Mouse (Mus musculus) intestine, postnatal 0 days (tissue): ENCODE measurements around the gene Cldn7. TPM values are rescaled to one million over a fixed set of nuclear protein-coding genes. Genes with fewer than 3 reads are reported as not detected.
A peak's percentile ranks its signal among the peaks of the same experiment; 100 is the strongest.

Experiments
- ATAC-seq: fragments of 200-750 bp; cut with Nextera tagmentation; 2 replicates; pipeline ENCODE4 v1.8.0; 2017; ENCODE audit warnings: mild to moderate bottlenecking, moderate TSS enrichment, moderate library complexity
- H3K27ac ChIP-seq: fragments of 300-500 bp; sonication (generic); 2 replicates; pipeline ENCODE4 v1.5.1; 2014; ENCODE audit warnings: mild to moderate bottlenecking, low read depth, low read length, moderate library complexity
- H3K27me3 ChIP-seq: fragments of 300-500 bp; sonication (generic); replicated peaks from 2 replicates; pipeline ENCODE4 v1.6.1; 2014; ENCODE audit warnings: low read length, mixed read lengths; ENCODE audit not compliant: control insufficient read depth, insufficient read depth
- H3K36me3 ChIP-seq: fragments of 300-500 bp; sonication (generic); 2 replicates; pipeline ENCODE4 v1.6.1; 2014; ENCODE audit warnings: mild to moderate bottlenecking, moderate library complexity; ENCODE audit not compliant: control insufficient read depth, insufficient read depth
- H3K4me1 ChIP-seq: fragments of 300-500 bp; sonication (generic); replicated peaks from 2 replicates; pipeline ENCODE4 v1.6.1; 2014; ENCODE audit warnings: antibody characterized with exemption, low read length, mixed read lengths; ENCODE audit not compliant: control insufficient read depth, insufficient read depth
- H3K4me2 ChIP-seq: fragments of 300-500 bp; sonication (generic); replicated peaks from 2 replicates; pipeline ENCODE4 v1.6.1; 2014; ENCODE audit warnings: low read depth, mild to moderate bottlenecking, moderate library complexity
- H3K4me3 ChIP-seq: fragments of 300-500 bp; sonication (generic); 2 replicates; pipeline ENCODE4 v1.5.1; 2014; ENCODE audit warnings: low read depth, low read length
- H3K9ac ChIP-seq: fragments of 300-500 bp; sonication (generic); 2 replicates; pipeline ENCODE4 v1.6.1; 2014; ENCODE audit warnings: mild to moderate bottlenecking, low read depth, low read length
- H3K9me3 ChIP-seq: fragments of 300-500 bp; sonication (generic); 2 replicates; pipeline ENCODE4 v1.6.1; 2016; ENCODE audit warnings: mixed run types; ENCODE audit not compliant: control insufficient read depth
- CTCF ChIP-seq: sonication (generic); IDR thresholded peaks from 2 replicates; pipeline ENCODE4 v1.5.1; 2016; ENCODE audit warnings: low read depth, mild to moderate bottlenecking, control low read depth, antibody characterized with exemption, moderate library complexity
- WGBS: fragments of 180-500 bp; shearing (Covaris S2); extraction: QIAGEN DNeasy Blood & Tissue Kit; methylation state at CpG from one replicate; pipeline ENCODE4 v1.1.7; 2014; 5-methylcytosine and 5-hydroxymethylcytosine counted together
- polyA plus RNA-seq: library from polyadenylated mRNA; unstranded; fragments of >200 nt; fragmentation: Nextera tagmentation; extraction: Ambion mirVana; gene quantifications from 2 replicates; pipeline ENCODE4 v1.2.1, GENCODE M21; 2015

Gene Cldn7
- polyA plus RNA-seq, 1 experiment from 2014 or later: 1,341 TPM

DNA sequence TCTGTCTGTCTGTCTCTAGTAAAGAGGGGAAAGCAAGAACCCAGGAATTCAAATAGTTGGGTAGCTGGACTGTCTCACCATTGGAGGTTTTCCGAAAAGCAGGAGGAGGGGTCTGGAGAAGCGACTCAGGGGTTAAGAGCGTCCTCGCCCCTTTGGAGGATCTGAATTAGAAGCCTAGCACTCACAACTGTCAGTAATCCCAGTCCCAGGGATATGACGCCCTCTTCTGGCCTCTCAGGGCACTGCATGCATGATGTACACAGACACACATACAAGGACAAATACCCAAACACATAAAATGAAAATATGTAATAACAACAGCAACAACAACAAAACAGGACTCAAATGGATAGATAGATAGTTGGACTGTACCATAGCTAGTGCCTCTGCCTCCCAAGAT is 4.0 kb upstream of the Cldn7 start:
- H3K27ac ChIP-seq: peak overlapping the region; percentile 92
- no peak overlapping the region for H3K4me3 ChIP-seq
- no peaks in the 10 kb centered on the region for H3K9me3 ChIP-seq
- H3K36me3 ChIP-seq: no peaks in the 10 kb centered on the region
- TF ChIP-seq CTCF: peak; percentile 72
- 46% methylated on average over 5 of the region's 5 CpGs for WGBS
- no peak for ATAC-seq
- H3K4me2 ChIP-seq: peak overlapping the region; percentile 49
- H3K9ac ChIP-seq: no peak overlapping the region
- H3K4me1 ChIP-seq: no peaks in the 10 kb centered on the region
- H3K27me3 ChIP-seq: 0 out of 2 replicates have a peak, but pooled peaks cover 4% of the 10 kb centered on the region

DNA sequence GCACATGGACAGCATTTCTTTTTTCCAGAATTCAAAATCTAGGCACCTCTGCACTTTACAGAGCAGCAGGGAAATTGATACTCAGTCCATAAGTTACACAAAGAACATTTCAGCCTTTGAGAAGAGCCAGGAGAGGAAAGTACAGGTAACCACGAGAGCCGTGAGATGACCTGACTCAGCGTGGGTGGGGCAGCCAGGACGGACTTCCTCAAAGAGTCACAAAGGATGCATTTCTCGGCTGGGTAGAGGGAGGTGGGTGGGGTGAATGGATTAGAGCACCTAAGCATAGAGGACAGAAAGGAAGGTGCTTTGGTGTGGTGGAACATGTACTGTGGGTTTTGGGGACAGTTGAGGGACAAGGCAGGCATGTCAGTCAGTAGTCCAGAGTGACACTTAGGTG is 2.7 kb upstream of the Cldn7 start:
- Histone ChIP-seq H3K9ac (no peak overlapping the region), H3K36me3 (no peaks in the 10 kb centered on the region), H3K4me3 (0 out of 2 replicates have a peak overlapping the region, but pooled peaks have one; percentile 7), H3K4me2 (peak overlapping the region; percentile 38), H3K27me3 (0 out of 2 replicates have a peak, but pooled peaks cover 4% of the 10 kb centered on the region), H3K9me3 (no peaks in the 10 kb centered on the region), H3K4me1 (no peaks in the 10 kb centered on the region), H3K27ac (peak overlapping the region; percentile 92)
- TF ChIP-seq CTCF: no peak
- ATAC-seq: peak; percentile 47
- 16% methylated on average over 5 of the region's 5 CpGs for WGBS

DNA sequence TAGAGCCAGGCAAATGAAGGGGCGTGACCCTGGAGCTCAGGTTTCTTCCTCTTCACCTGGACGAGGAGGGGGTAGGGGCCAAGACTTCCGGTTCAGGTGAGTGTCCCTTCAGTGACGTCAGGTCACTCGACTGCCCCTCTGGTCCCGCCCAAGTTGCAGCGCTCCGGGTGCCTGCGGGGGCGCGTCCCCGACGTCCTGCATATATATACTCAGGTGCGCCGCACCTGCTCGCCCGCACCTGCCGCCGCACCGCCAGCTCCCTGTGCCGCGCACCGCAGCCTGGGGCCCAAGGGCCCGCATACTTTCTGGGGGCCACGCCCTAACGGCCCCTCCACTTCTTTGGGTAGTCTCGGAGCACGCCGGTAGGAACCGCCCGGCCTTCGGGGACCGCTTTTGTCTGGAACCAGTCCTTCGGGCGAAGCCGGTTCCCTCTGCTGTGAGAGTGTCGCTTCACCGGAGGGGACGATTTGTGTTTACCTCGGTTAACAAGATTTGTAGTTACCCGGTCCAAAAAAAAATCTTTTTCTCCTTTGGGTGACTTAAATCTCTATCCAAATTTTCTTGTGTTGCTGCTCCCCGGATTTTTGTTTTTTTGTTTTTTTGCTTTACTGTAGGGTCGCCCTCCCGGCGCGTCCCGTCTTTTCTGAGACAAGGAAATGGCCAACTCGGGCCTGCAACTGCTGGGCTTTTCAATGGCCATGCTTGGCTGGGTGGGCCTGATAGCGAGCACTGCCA is 859 bp downstream of the Cldn7 start:
- peak; percentile 71 for ATAC-seq
- TF ChIP-seq CTCF: peak; percentile 34; the same call in 1 of the 2 replicates
- Histone ChIP-seq H3K36me3 (peaks cover 8% of the 10 kb centered on the region), H3K27ac (peak overlapping the region; percentile 96), H3K27me3 (0 out of 2 replicates have a peak, but pooled peaks cover 4% of the 10 kb centered on the region), H3K4me1 (no peaks in the 10 kb centered on the region), H3K4me3 (peak overlapping the region; percentile 68), H3K9ac (peak overlapping the region; percentile 90), H3K9me3 (no peaks in the 10 kb centered on the region), H3K4me2 (peak overlapping the region; percentile 70)
- WGBS: 3% methylated on average over 49 of the region's 49 CpGs

DNA sequence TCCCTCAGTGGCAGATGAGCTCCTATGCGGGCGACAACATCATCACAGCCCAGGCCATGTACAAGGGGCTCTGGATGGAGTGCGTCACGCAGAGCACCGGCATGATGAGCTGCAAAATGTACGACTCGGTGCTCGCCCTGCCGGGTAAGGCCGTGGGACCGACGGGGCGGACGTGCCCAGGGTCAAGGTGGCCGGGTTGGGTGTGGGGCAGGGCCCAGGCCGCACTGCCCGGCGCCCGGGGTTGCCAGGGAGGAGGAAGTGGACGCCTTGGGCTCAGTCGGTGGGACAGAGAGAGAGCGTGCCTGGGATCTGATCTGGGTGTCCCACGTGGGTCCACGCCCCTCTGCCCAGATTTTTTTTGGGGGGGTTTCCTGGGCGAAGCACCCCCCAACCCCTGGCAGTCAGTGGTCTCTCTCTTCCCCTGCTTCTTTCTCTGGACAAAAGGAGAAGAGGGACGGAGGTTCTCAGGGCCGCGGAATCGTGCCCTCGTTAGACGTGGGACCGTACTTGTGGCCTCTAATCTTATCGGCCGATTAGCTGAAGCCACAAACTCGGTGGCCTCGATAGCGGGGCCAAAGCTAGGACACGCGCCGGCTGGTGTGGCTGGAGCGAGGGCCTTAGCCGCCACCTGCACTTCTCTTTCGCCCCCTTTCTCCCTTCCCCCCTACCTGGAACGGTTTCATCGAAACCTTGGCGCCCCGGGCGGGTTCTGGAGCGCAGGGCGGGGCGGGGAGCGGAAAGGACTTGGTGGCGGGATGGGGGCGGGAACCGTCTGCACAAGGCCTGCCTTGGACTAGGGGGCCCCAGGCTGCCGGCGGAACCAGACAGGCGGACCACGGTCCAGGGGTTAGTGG is 1.7 kb downstream of the Cldn7 start:
- WGBS: 1% methylated on average over 59 of the region's 59 CpGs
- H3K4me3 ChIP-seq: peak overlapping the region; percentile 68
- ATAC-seq: peak; percentile 69
- no peaks in the 10 kb centered on the region for H3K4me1 ChIP-seq
- peaks cover 11% of the 10 kb centered on the region for H3K36me3 ChIP-seq
- peak overlapping the region; percentile 90 for H3K9ac ChIP-seq
- peak overlapping the region; percentile 96 for H3K27ac ChIP-seq
- peak overlapping the region; percentile 70 for H3K4me2 ChIP-seq
- TF ChIP-seq CTCF: no peak
- H3K9me3 ChIP-seq: no peaks in the 10 kb centered on the region
- 0 out of 2 replicates have a peak, but pooled peaks cover 4% of the 10 kb centered on the region for H3K27me3 ChIP-seq

DNA sequence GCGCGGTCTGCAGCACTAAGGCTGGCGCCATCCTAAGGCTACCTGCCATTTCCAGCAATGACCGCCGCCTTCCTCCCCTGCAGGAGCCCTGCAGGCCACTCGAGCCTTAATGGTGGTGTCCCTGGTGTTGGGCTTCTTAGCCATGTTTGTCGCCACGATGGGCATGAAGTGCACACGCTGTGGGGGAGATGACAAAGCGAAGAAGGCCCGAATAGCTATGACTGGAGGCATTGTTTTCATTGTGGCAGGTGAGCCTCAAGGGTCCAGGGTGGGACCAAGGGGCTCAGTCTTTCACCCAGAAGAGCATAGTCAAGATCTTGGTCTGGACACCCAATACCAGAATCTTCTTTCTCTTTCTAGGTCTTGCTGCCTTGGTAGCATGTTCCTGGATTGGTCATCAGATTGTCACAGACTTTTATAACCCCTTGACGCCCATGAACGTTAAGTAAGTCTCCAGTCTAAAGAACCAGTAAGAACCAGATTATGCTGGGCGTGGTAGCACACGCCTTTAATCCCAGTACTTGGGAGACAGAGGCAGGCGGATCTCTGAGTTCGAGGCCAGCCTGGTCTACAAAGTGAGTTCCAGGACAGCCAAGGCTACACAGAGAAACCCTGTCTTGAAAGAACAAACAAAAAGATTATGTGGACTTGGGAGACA is 2.4 kb downstream of the Cldn7 start:
- peak overlapping the region; percentile 70 for H3K4me2 ChIP-seq
- ATAC-seq: no peak
- H3K9me3 ChIP-seq: no peaks in the 10 kb centered on the region
- H3K9ac ChIP-seq: peak overlapping the region; percentile 90
- H3K27ac ChIP-seq: peak overlapping the region; percentile 96
- peak overlapping the region; percentile 68 for H3K4me3 ChIP-seq
- H3K27me3 ChIP-seq: 0 out of 2 replicates have a peak, but pooled peaks cover 4% of the 10 kb centered on the region
- TF ChIP-seq CTCF: no peak
- H3K36me3 ChIP-seq: peaks cover 12% of the 10 kb centered on the region
- no peaks in the 10 kb centered on the region for H3K4me1 ChIP-seq
- 19% methylated on average over 17 of the region's 17 CpGs for WGBS
